Mouse (Mus musculus): ENCODE results near the gene Fxr1.
"Not testable (repeated sequence)": the region's sequence is repeated elsewhere in the genome, so short reads cannot be mapped to it uniquely, and the experiment has no call there.

The Fxr1 gene

DNA sequence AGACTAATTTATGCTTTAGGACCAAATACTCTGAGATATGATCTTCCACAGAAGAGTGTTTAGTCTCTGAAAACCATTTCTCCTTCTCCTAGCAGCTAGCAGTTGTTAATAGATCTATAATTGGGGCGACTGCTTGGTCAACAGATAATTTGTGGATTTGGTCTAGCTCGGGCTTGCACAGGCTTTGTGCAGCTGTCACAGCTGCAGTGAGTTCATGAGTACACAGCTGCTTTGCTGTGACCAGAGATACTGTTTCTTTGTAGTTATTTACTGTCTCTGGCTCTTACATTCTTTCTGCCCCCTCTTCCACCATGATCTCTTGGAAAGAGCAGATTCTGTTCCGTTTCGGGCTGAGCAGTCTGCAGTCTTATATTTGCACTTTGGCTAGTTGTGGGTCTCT is 22.2 kb downstream of the Fxr1 start:
- DNase-seq (ENCODE audit: low read depth): no peak

DNA sequence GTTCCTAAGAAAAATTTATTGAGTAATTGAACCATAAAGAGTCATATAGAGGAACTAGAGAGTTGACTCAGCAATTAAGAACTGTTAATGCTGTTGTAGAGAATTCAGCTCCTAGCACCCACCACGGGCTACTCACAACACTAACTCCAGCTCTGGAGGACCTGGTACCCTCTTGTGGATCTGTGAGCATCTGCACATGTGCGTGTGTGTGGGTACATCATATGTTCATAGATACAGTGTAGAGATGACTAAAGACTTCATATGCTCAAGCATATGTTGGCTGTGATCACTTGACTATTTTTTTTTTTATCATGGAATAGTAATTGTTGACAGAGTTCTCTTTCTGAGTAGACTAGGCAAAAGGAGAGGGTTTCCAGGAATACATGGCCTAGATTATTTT is 42.6 kb downstream of the Fxr1 start:
- DNase-seq (ENCODE audit: low read depth): peak; percentile 15

DNA sequence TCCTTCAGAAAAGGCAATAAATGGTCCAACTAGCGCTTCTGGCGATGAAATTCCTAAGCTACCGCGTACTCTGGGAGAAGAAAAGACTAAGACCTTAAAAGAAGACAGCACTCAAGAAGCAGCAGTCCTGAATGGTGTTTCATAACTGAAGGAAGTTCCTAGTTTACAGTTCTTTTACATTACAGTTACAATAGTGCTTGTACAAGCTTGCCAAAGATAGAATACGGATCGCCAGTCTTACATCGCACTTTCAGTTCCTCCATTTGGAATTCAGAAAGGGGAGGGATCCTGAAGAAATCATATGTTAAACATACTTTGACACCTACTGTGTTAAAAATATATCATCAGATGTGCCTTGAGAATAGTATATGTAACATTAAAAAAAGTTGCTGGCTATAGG is 49.2 kb downstream of the Fxr1 start:
- DNase-seq (ENCODE audit: low read depth): not testable (repeated sequence)

DNA sequence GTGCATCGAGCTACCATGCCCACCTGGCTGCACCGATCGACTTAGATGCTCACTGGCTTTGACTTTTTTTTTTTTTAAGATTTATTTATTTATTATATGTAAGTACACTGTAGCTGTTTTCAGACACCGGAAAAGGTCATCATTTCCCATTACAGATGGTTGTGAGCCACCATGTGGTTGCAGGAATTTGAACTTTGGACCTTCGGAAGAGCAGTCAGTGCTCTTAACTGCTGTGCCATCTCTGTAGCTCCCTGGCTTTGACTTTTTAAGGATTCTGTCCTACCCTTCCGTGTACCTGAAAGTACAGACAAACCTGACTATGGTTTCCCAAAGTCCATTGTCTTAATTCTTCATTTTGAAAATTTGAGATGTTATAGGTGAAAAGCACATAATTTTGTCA is 53.0 kb downstream of the Fxr1 start:
- DNase-seq (ENCODE audit: low read depth): no peak

DNA sequence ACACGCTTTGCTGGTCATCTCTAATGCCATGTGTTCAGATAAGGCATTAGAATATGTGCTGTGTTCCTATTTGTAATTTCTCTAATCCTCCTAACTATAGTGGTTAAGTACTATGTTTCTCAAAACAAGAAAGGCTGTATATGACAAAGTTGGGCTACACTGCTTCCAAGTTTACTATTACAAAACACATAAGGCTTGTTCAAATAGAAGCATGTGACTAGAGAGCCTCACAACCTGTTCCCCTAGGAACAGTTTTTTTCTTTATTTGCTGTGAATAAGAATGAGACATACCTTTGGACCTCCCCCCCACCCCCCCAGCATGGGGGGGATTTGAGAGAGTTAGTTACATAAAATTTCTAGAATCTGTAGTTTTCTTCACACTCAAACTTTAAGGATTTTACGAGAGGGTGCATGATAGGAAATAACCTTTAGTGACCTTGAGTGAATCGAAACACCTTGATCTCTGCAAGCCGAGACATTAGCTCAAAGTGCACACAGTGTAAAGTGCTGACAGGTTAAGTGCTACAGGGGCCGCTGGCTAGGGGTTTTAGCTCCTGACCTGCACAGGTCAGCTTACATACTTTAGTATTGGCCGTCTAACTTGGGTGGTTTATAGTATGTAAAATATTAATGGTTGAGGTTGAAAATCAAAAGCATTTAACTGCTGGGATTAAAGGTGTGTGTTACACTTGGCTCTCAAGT is 56.5 kb downstream of the Fxr1 start:
- no peak for DNase-seq (ENCODE audit: low read depth)

DNA sequence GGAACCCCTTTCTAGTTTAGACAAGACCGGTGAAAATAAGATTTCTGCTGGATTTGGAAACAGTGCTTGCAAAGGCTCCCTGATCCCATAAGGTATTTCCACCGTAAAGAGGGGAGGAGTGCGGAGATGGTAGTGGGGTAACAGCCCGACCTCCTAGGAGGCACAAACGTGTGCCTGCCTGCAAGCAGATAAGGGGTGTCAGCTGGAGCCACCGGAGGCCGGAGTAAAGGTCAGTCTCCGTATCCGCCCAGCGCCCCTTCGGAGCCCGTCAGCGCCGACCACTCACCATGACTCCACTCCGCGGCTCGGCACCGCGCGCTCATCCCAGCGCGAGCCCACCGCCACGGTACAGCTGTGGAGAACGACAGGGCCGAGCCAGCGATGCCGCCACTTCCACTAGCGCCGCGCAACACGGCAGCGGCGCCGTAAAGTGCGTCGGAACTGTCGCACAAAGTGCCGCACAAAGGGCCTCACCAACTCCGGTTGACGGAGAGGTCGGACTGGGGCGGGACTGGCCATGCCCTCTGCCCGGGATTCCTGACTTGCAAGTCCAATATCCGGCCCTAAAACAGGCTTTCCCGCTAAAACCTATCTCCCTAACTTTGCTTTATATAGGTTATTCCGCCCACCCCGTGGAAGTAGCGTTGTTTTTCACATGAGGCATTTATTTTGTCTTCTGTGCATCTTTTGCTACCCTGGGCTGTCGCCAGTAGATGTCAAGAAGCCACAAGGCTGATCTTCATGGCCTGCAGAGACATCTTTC is 61.3 kb downstream of the Fxr1 start, which contains the start of gene Dnajc19:
Gene Dnajc19, minus strand, starts transcription at position 422 of the 763 bp plus-strand sequence.
- DNase-seq (ENCODE audit: low read depth): peak; percentile 92

DNA sequence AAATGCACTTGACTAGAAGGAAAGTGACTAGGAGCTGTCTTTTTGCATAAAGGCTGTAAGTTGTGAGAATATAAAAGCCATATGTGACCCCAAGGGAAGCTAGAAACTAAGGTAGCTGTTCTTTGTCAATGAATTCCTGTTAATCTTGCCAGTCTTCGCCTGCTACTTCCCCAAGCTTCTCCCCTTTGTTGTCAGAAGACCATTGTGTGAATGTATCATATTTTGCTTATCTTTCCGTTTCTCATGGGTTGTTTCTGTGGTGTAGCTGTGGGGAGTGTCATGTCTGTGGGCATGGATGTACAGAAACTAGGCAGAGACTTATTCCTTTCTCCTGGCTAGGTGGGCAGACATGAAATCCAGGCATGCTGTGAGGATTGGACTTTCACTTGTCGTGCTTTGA is 62.2 kb downstream of the Fxr1 start:
- no peak for DNase-seq (ENCODE audit: low read depth)

DNA sequence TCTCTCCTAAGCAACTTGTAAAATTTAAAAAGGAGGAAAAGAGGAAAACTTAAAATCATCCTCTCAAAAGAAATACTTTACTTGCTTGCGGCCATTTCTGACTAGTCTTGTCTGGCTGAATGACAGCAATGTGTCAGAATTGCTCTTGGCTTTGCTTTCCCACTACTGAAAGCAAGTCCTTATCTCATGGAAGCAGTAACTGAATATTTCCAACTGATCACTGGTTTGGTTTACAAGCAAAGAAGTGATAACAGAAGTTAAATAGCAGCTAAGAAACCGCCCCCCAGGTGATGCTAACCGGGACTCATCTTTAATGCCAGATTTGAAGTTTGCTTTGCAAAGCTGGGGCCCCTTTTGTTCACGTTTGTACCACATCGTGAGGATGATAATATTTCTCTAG is 63.9 kb downstream of the Fxr1 start:
- no peak for DNase-seq (ENCODE audit: low read depth)

DNA sequence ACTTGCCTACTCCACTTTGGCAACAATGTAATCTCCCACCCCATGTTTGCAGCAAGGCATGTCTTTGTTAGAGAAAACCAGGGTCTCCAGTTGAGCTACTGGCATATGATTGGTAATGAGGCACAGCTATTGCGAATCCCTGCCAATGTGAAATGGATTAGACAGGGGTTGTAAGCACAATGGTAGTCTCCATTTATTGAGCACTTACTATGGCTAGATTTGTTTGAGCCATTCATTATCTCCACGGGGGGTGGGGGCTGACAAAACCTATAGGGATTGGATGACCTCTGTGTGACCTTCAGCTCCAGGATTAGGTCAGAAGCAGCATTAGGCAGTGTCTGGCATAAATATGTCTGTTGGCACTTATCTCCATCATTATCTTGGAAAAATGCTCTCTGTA is 83.1 kb downstream of the Fxr1 start:
- no peak for DNase-seq (ENCODE audit: low read depth)

DNA sequence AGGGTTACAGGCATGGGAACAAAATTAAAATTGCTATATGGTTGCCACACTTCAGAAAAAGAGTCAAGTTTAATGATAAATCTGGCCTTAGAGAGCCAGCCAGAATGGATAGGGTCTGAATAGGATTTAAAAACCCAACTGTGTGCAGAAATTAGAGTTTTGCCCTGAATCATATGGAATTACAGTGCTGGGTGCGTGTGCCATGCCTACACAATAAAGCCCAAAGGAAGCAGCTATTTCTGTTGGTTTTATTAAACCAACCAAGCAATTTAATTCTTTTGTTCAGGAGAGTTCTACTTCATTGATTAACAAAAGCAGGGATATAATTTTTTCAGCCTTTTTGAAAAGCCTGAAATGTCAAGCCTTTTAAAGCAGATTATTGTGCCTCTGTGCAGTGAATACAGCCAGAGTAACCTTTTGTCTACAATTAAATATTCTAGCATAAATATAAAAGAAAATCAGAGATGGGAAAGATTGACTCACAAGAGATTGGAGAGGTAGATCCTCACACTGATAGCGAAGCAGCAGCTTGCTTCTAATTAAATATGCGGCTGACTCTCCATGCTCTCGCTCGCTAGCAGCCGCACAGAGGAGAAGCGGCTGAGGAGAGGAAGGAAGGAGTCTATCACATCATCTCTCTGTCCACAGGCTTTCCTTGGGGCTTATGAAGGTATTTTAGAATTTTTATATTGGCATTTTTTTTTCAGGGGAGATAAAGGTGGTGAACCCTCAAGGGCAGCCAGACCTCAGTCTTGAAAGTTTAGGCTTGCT is 84.3 kb downstream of the Fxr1 start:
- no peak for DNase-seq (ENCODE audit: low read depth)

DNA sequence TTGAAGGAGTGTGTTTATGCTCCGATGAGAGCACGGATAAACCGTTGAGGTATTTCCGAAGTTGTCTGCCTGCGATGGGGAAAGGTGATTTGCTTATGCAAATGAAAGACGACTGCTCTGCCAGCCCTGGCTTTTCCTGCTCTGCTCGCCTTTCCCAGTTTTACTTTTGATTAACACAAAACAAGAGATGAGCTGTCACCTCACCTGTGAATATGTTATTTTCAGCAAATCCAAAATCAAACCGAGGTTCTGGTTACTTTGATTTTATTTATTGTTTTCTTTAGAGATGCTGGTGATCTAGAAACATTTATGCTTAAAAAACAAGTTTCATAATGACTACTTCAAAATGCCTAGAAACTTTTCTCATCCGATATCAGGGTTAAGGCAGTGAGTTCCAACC is 86.7 kb downstream of the Fxr1 start:
- no peak for DNase-seq (ENCODE audit: low read depth)

DNA sequence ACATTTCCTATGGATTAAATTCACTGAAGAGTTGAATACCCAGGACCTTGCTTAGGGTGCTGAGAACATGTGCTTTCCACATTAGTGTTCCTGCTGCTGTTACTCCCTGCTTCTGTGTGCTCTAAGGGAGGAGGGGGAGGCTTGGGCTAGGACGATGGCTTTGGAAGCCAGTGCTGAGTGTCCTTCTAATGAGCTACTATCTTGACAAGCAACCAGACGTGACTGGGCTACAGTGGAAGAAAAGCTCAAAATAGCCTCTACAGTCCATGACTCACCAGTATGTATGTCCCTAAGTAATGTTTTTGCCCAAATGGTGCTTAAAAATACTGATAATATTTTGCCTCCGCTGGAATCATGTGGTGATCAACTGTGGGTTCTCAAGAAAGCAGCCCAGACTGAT is 87.9 kb downstream of the Fxr1 start:
- DNase-seq (ENCODE audit: low read depth): no peak

DNA sequence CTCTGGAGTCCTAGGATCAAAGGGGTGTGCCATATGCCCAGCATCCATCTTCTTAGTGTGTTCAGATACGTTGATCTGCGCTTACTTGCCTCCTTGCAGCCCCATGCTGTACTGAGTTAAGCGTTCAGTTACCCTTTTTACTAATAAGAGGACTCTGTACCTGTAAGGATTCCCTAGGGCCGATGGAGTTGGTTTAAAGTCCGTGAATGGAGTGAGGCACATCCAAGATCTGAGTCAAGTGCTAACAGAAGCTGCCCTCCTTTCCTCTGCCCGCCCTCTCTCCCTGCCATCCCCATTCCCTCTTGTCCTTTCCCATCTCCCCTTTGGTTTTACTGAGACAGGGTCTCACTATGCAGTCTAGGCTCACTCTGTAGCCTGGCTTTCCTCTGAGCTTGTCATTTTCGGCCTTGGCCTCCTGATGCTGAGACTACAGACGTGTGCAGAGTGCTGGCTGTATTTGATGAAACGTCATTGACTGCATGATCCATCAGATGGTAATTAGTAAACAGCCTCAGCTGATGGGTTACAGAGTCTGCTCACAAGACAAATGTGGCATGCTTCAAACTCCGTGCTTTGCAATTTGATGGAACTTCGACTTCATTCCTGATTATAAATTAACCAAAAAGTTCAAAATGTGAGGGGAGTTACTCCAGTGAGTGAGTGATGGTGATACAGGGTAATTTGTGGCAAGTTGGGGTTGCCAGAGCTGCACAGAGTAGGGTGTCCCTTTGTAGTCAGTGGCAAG is 92.4 kb downstream of the Fxr1 start:
- no peak for DNase-seq (ENCODE audit: low read depth)

DNA sequence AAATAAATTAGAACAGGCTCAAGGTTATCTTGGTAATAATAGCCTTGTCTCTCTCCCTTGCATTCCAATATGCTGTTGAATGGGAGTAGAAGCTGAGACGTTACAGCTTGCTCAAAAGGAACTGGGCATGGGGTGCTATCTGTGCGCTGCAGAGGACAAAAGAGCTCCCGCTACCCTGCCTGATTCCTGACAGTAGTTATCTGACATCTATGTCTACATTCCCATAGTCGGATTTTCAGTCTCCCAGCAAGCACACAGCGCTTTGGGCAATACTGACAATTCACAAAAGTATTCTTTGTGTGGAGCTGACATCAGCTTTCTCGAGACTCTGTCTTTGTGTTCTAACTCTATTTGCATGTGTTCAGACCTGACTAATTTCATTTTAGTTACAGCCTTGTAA is 96.1 kb downstream of the Fxr1 start:
- DNase-seq (ENCODE audit: low read depth): no peak

DNA sequence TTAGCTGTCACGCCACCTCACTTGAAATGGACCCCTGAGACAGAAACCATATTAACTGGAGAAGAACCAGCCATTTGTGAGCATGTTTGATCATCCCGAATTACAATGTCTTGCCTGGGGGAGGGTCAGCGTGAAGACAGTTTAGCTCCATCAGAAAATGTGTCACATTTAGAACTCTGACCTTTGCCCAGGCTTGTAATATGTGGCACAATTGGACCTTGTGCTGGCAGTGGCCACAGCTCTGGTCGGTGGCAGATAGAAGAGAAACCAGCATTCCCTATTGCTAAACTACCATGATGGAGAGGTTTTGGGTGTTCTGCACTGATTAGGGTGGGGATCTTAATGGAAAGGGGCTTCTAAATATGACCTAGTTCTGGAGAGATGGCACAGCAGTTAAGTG is 100.1 kb downstream of the Fxr1 start:
- DNase-seq (ENCODE audit: low read depth): no peak
